Mouse (Mus musculus) cerebellum, postnatal 4 days (tissue): ENCODE results near the gene Scamp3.
A peak's percentile ranks its signal among the peaks of the same experiment; 100 is the strongest.
"Not testable (repeated sequence)": the region's sequence is repeated elsewhere in the genome, so short reads cannot be mapped to it uniquely, and the experiment has no call there.

Experiments
- DNase-seq, 2 experiments: peaks; one replicate each; pipeline ENCODE4 v3.0.0; 2022; ENCODE audit warnings: low spot score in 2 of 2, mixed read lengths in 1 of 2

The Scamp3 gene

GRCm38 (mm10) chr3:89195979-89196877 is 19.0 kb downstream of the Scamp3 start:
- peak; percentile 76 to 88 for DNase-seq

DNA sequence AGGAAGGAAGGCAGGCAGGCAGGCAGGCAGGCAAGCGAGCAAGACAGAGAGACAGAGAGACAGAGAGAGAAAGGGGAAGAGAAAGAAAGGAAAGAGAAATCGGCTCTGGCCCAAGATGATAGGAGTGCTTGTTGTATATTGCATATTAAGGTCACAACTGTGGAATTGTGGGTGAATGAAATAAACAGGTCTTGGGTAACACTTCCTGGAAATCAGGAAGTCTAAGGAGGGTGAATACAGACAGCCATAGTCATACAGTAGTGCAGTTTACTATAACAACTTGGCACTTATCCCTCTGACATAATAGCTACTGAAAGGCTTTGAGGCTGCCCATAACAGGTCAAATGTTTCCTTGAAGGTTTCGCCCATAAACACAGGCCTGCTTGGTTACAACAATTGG is 22.6 kb downstream of the Scamp3 start:
- no peak for DNase-seq

- peak; percentile 78 to 85 for DNase-seq
These were observed 25.2 kb downstream of the Scamp3 start, which contains the start of gene Gba for GRCm38 (mm10) chr3:89202253-89203141. TSS of gene Gba (plus strand) at chr3:89202928.

- no peak for DNase-seq
These were observed 25.9 kb downstream of the Scamp3 start for GRCm38 (mm10) chr3:89203142-89203514.

GRCm38 (mm10) chr3:89206079-89206478 is 28.8 kb downstream of the Scamp3 start:
- no peak for DNase-seq

GRCm38 (mm10) chr3:89206695-89207094 is 29.4 kb downstream of the Scamp3 start:
- no peak for DNase-seq

DNA sequence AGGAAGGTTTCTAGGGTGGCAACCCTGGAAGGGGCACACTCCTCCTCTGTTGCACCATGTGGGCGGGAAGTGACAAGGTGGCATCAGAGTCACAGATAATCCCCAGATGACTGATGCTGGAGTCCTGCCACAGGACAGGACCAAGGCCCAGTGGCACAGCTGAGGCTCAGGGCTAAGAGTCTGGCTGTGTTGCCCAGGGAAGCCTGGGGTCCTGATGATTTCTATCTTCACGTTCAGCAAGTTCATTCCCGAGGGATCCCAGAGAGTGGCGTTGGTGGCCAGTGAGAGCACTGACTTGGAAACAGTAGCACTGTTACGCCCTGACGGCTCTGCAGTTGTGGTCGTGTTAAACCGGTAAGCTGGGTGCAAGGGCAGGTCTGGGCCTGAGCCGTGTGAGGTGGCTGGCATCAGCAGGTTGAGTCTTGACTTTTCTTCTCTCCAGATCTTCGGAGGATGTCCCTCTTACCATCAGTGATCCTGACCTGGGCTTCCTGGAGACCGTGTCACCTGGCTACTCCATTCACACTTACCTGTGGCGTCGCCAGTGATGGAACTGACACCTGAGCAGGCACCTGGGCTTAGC is 30.9 kb downstream of the Scamp3 start:
- no peak for DNase-seq

DNA sequence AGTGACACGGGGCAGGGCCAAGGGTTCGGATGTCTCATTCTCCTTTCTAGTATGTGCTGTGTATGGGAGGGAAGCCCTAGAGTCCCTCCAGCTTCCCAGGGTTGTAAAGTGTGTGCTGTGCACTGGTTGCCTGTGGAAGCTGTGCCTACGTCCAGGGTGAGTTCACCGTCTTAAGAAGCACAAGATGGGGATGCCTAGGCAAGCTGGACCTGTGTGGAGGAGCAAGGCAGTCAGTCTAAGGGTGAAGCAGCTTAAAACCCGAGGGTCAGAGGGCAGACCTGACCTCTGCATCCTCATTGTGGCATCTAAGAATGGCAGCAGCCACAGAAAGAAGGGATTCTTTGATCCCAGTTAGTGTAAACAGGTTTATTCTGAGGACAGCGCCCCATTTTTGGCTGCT is 31.5 kb downstream of the Scamp3 start:
- DNase-seq = no peak

- no peak for DNase-seq
These were observed 32.5 kb downstream of the Scamp3 start for GRCm38 (mm10) chr3:89209731-89210130.

DNA sequence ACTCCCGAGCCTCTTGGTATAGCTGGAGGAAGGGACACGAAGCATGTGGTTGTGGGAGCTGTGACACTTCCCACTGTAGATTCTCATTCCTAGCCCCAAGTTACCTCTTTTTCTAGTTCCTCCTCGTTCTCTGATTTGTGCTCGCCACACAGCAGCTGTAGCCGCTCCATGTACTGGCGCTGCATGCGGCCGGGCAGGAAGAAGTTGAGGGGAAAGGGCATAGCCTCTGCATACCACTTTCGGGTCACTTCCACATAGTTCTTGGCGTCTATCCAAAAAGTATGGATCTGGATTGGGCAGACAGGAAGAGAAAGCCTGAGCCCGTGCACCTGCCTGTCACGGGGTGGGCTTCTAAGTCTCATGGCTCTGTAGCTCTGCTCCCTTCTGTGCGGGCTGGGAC is 32.9 kb downstream of the Scamp3 start:
- DNase-seq = no peak

- DNase-seq = no peak
These were observed 33.5 kb downstream of the Scamp3 start for GRCm38 (mm10) chr3:89210731-89211130.

DNA sequence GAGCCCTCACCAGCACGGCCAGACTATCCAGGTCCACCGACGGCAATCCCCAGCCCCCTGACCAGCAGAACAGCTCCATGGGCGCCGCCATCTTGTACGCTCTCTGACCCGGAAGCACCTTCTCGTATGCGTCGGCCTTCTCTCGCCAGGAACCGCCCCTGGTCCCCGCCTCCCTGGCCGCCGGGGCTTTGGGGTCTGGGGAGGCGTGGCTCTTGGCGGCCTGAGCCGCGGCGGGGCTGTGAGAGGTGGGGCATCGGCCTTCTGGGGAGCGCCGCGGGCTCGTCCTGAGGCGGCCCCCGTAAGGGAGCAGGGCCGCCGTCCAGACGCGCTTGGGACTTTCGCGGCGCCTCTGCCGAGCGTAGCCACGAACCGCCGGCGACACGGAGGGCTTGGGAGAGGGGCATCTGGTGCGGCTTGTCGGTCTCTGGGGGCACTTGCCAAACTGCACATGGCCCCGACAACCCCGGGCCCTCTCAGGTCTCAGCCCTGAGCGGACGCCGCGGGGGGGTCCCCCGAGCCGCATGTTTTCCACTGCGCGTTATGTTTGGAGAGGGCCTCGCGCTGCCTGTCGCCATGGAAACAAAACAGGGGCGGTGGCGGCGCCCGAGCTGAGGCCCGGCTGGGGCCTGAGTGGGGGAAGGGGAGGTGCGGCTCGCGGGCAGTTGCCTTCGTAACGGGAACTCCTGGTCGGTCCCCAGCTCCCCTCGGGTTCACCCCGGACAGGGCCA is 36.7 kb downstream of the Scamp3 start:
- peak; percentile 74 to 92 for DNase-seq

GRCm38 (mm10) chr3:89214681-89215411 is 37.6 kb downstream of the Scamp3 start, which contains the start of gene Thbs3:
TSS of gene Thbs3 (plus strand) at chr3:89215180.
- DNase-seq = no peak

- DNase-seq = peak; percentile 80 to 84
These were observed 38.6 kb downstream of the Scamp3 start for GRCm38 (mm10) chr3:89215853-89216252.

DNA sequence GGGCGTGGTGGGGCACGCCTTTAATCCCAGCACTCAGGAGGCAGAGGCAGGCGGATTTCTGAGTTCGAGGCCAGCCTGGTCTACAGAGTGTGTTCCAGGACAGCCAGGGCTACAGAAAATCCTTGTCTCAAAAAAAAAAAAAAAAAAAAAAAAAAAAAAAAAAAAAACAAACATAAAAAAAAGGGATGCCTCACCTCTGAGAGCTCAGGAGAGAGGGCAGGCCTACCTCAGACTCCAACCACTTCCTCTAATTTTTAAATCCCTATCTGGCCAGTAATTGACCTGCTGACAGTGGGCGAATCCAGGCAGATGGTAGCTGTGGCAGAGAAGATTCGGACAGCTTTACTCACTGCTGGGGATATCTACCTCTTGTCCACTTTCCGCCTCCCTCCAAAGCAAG is 39.1 kb downstream of the Scamp3 start:
- not testable (repeated sequence) for DNase-seq

DNA sequence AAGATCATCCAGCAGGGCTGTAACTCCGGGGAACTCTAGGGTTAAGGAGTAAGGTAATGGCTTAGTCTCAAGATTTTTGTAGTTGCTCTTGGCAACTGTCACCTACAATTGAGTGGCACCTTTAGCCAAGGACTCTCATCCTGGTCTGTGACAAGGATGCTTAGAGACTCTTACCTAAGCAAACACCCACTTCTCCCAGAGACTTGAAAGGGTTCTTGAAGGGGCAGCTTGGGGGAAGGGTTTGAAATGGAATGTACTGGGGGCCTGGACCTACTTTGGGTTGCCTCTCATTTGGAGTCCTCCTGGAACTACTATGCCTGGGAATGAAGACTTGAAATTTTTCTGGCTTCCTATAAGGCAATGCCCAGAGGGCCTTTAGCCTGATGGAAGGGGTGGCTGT is 41.0 kb downstream of the Scamp3 start:
- no peak for DNase-seq

DNA sequence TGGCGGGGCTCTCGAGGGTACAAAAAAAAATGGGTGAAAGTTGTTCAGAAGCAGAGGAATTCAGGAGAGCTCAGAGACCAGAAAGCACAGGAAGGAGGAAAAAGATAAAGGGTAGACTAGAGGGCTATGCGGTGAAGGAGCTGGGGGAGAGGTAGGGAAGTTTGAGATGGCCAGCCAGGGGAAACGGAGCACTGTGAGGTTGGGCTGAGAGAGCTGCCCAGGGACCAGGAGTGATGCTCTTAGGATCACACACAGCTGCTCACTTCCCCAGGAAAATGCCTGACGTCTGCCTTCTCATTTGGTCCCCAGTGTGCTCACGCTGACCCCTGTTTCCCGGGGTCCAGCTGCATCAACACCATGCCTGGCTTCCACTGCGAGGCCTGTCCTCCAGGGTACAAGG is 42.3 kb downstream of the Scamp3 start:
- DNase-seq = no peak

DNA sequence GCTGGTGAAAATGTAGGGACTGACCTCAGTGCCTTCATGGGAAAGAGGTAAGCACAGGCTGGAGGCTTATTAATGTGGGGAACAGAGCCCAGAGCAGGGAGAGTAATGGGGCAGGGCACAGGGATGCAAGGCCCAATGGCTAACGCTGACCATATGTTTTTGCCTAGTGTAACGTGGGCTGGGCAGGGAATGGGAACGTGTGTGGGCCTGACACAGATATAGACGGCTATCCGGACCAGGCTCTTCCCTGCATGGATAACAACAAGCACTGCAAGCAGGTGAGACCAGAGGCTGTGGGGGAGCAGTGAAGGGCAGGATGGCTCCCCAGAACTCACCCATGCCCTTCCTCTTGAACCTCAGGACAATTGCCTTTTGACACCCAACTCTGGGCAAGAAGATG is 43.9 kb downstream of the Scamp3 start:
- DNase-seq = no peak

DNA sequence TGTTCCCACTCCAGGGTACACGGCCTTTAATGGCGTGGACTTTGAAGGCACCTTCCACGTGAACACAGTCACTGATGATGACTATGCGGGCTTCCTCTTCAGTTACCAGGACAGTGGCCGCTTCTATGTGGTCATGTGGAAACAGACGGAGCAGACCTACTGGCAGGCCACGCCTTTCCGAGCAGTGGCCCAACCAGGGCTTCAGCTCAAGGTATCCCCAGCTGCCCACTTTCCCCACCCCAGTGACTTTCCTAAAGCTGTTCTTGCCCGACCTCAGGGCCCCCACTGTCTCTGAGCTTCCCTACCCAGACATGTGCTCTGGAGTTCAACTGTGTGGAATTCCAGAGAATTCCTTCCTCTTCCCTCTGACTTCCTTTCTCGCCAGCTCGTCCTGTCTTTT is 47.5 kb downstream of the Scamp3 start:
- no peak for DNase-seq

DNA sequence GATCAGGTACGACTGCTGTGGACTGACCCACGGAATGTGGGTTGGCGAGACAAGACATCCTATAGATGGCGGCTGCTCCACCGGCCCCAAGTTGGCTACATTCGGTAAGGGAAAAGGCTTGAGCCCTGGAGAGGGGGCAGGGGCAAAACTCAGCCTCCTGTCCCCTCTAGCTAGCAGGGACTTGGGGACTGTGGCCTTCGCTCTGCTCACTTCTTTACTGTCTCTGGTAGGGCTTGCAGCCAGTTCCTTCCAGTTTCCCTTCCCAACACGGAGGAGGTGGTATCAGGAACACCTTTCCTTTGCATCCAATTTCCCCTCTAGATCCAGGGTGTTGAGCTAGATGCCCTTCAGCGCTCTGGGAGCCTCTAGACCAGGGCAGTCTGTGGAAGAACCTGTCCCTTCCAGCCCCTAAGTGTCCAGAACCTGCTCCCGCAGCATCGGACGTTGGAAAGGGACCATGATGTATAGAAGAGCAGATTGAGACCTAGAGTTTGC is 48.1 kb downstream of the Scamp3 start:
- DNase-seq = no peak

- no peak for DNase-seq
These were observed 48.6 kb downstream of the Scamp3 start for GRCm38 (mm10) chr3:89225918-89226317.
